Mouse (Mus musculus): ENCODE results near the gene Zcchc24.
A peak's percentile ranks its signal among the peaks of the same experiment; 100 is the strongest.

The Zcchc24 gene

GRCm38 (mm10) chr14:25747996-25748756 lies 20.7 kb downstream of the Zcchc24 start:
- DNase-seq (ENCODE audit: low spot score) = no peak

GRCm38 (mm10) chr14:25746971-25747945 lies 21.6 kb downstream of the Zcchc24 start:
- no peak for DNase-seq (ENCODE audit: low spot score)

GRCm38 (mm10) chr14:25746371-25746770 lies 22.5 kb downstream of the Zcchc24 start:
- no peak for DNase-seq (ENCODE audit: low spot score)

GRCm38 (mm10) chr14:25745365-25746184 lies 23.3 kb downstream of the Zcchc24 start:
- no peak for DNase-seq (ENCODE audit: low spot score)

- no peak for DNase-seq (ENCODE audit: low spot score)
Measured at GRCm38 (mm10) chr14:25742943-25743342, 25.9 kb downstream of the Zcchc24 start.

- DNase-seq (ENCODE audit: low spot score) = no peak
Measured at GRCm38 (mm10) chr14:25741840-25742367, 26.9 kb downstream of the Zcchc24 start.

- DNase-seq (ENCODE audit: low spot score) = no peak
Measured at GRCm38 (mm10) chr14:25741211-25741610, 27.6 kb downstream of the Zcchc24 start.

- DNase-seq (ENCODE audit: low spot score) = no peak
Measured at GRCm38 (mm10) chr14:25739957-25740565, 28.8 kb downstream of the Zcchc24 start.

- DNase-seq (ENCODE audit: low spot score) = no peak
Measured at GRCm38 (mm10) chr14:25738591-25739001, 30.2 kb downstream of the Zcchc24 start.

- DNase-seq (ENCODE audit: low spot score) = no peak
Measured at GRCm38 (mm10) chr14:25736589-25736988, 32.2 kb downstream of the Zcchc24 start.

- no peak for DNase-seq (ENCODE audit: low spot score)
Measured at GRCm38 (mm10) chr14:25736140-25736539, 32.7 kb downstream of the Zcchc24 start.

GRCm38 (mm10) chr14:25734736-25735716 lies 33.8 kb downstream of the Zcchc24 start:
- no peak for DNase-seq (ENCODE audit: low spot score)

GRCm38 (mm10) chr14:25727149-25727510 lies 41.7 kb downstream of the Zcchc24 start:
- no peak for DNase-seq (ENCODE audit: low spot score)

- no peak for DNase-seq (ENCODE audit: low spot score)
Measured at GRCm38 (mm10) chr14:25726226-25727148, 42.4 kb downstream of the Zcchc24 start.

- no peak for DNase-seq (ENCODE audit: low spot score)
Measured at GRCm38 (mm10) chr14:25725690-25726089, 43.1 kb downstream of the Zcchc24 start.

GRCm38 (mm10) chr14:25725032-25725497 lies 43.8 kb downstream of the Zcchc24 start:
- DNase-seq (ENCODE audit: low spot score) = peak; percentile 76

- DNase-seq (ENCODE audit: low spot score) = no peak
Measured at GRCm38 (mm10) chr14:25720962-25721707, 47.7 kb downstream of the Zcchc24 start.

- DNase-seq (ENCODE audit: low spot score) = no peak
Measured at GRCm38 (mm10) chr14:25719371-25719770, 49.5 kb downstream of the Zcchc24 start.
